Mouse (Mus musculus) spleen, postnatal 4 days (tissue): ENCODE results near the gene Acp5.

ENCODE experiments used
- DNase-seq, 2 experiments: peaks; one replicate each; pipeline ENCODE4 v3.0.0; 2022; ENCODE audit warnings: low spot score in 2 of 2

Gene Acp5

GRCm38 (mm10) chr9:22139746-22140145 is 4.2 kb upstream of the Acp5 start:
- DNase-seq = no peak

- DNase-seq = peak in 1 of 2 experiments; percentile 78
These were observed 3.0 kb upstream of the Acp5 start for GRCm38 (mm10) chr9:22138480-22138879.

GRCm38 (mm10) chr9:22136765-22137547 is 1.4 kb upstream of the Acp5 start:
- DNase-seq = no peak

- DNase-seq = no peak
These were observed 395 bp downstream of the Acp5 start for GRCm38 (mm10) chr9:22134988-22135643.

- no peak for DNase-seq
These were observed 1.1 kb downstream of the Acp5 start for GRCm38 (mm10) chr9:22134246-22134890.

- DNase-seq = no peak
These were observed 3.3 kb downstream of the Acp5 start for GRCm38 (mm10) chr9:22132220-22132619.

- DNase-seq = peak; percentile 65 to 81
These were observed 4.1 kb downstream of the Acp5 start for GRCm38 (mm10) chr9:22131226-22131981.

GRCm38 (mm10) chr9:22125246-22126027 is 10.1 kb downstream of the Acp5 start:
- DNase-seq = peak in 1 of 2 experiments; percentile 49

- no peak for DNase-seq
These were observed 11.3 kb downstream of the Acp5 start for GRCm38 (mm10) chr9:22124169-22124568.

- peak in 1 of 2 experiments; percentile 57 for DNase-seq
These were observed 12.4 kb downstream of the Acp5 start for GRCm38 (mm10) chr9:22123069-22123609.

GRCm38 (mm10) chr9:22122005-22122404 is 13.5 kb downstream of the Acp5 start:
- peak; percentile 38 to 73 for DNase-seq

GRCm38 (mm10) chr9:22121545-22121944 is 14.0 kb downstream of the Acp5 start:
- DNase-seq = no peak

- no peak for DNase-seq
These were observed 16.0 kb downstream of the Acp5 start for GRCm38 (mm10) chr9:22119543-22119942.

GRCm38 (mm10) chr9:22117754-22118456 is 17.6 kb downstream of the Acp5 start:
- peak; percentile 76 to 84 for DNase-seq

- DNase-seq = peak; percentile 93 to 94
These were observed 18.6 kb downstream of the Acp5 start, which contains the start of gene Elof1 for GRCm38 (mm10) chr9:22116740-22117426. Gene Elof1 (minus strand): TSS chr9:22117172.

- no peak for DNase-seq
These were observed 19.4 kb downstream of the Acp5 start for GRCm38 (mm10) chr9:22116086-22116485.

GRCm38 (mm10) chr9:22115635-22116034 is 19.9 kb downstream of the Acp5 start:
- DNase-seq = no peak

GRCm38 (mm10) chr9:22108194-22108593 is 27.3 kb downstream of the Acp5 start:
- DNase-seq = no peak

- no peak for DNase-seq
These were observed 35.6 kb downstream of the Acp5 start for GRCm38 (mm10) chr9:22099922-22100321.
